Mouse (Mus musculus) lung, adult 2 months (tissue): ENCODE data around the gene Olfr32.

ENCODE experiments used
- CTCF ChIP-seq: fragments of 200-500 bp; IDR thresholded peaks from 2 replicates; pipeline ENCODE4 v1.5.1; 2011; ENCODE audit warnings: mild to moderate bottlenecking, low read length, control low read depth; ENCODE audit not compliant: insufficient read depth
- POLR2A ChIP-seq: fragments of 200-500 bp; IDR thresholded peaks from 2 replicates; pipeline ENCODE4 v1.6.1; 2011; ENCODE audit warnings: low read depth, mild to moderate bottlenecking, control low read depth, low read length, borderline replicate concordance; ENCODE audit errors: extremely low read depth

DNA sequence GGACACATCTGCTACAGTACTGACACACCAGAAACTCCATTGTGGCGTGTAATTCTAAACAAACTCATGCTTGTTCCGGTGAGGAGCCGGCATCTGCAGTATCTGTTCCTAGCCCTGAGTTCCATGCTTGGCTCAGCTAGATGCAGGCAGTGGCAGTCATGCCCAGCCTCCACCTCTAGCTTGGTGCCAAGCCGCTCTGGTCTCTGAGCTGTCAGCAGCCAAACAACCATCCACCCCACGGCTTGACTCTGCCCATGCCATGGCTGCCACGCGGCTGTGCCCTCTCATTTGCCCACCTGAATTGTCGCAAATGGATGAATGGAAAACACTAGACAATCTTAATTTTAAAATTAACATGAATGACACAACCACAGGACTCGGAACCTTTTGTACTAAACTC lies 11.8 kb upstream of the Olfr32 start:
- no peak for TF ChIP-seq CTCF
- TF ChIP-seq POLR2A, result no peak
